Mouse (Mus musculus) midbrain, embryonic 14.5 days (tissue): Measurements from ENCODE around the gene Zfp219. TPM values are rescaled to one million over a fixed set of nuclear protein-coding genes. Genes with fewer than 3 reads are reported as not detected.

Experiments used
- ATAC-seq: fragments of 200-750 bp; cut with Nextera tagmentation; 2 replicates; pipeline ENCODE4 v1.8.0; 2017; ENCODE audit warnings: moderate number of reproducible peaks, moderate library complexity; ENCODE audit not compliant: low FRiP score, low TSS enrichment
- DNase-seq: peaks from one replicate; pipeline ENCODE4 v3.0.0-alpha.2; 2015
- H3K27ac ChIP-seq: fragments of 300-500 bp; sonication (generic); replicated peaks from 2 replicates; pipeline ENCODE4 v1.5.1; 2014; ENCODE audit warnings: mild to moderate bottlenecking, low read depth, low read length, moderate library complexity
- H3K27me3 ChIP-seq: fragments of 300-500 bp; sonication (generic); 2 replicates; pipeline ENCODE4 v1.6.1; 2014; ENCODE audit warnings: low read length, control low read depth, mixed read lengths; ENCODE audit not compliant: control insufficient read depth, insufficient read depth
- H3K36me3 ChIP-seq: fragments of 300-500 bp; sonication (generic); 2 replicates; pipeline ENCODE4 v1.6.1; 2014; ENCODE audit warnings: low read length, control low read depth; ENCODE audit not compliant: control insufficient read depth, insufficient read depth
- H3K4me1 ChIP-seq: fragments of 300-500 bp; sonication (generic); 2 replicates; pipeline ENCODE4 v1.6.1; 2014; ENCODE audit warnings: mild to moderate bottlenecking, antibody characterized with exemption, low read length, control low read depth; ENCODE audit not compliant: control insufficient read depth, insufficient read depth
- H3K4me2 ChIP-seq: fragments of 300-500 bp; sonication (generic); 2 replicates; pipeline ENCODE4 v1.6.1; 2014; ENCODE audit warnings: mild to moderate bottlenecking, low read length, moderate library complexity
- H3K4me3 ChIP-seq: fragments of 300-500 bp; sonication (generic); replicated peaks from 2 replicates; pipeline ENCODE4 v1.5.1; 2014; ENCODE audit warnings: low read depth, low read length
- H3K9ac ChIP-seq: fragments of 300-500 bp; sonication (generic); replicated peaks from 2 replicates; pipeline ENCODE4 v1.6.1; 2014; ENCODE audit warnings: mild to moderate bottlenecking, low read length, moderate library complexity
- H3K9me3 ChIP-seq: fragments of 300-500 bp; sonication (generic); 2 replicates; pipeline ENCODE4 v1.6.1; 2016; ENCODE audit warnings: low read length, control low read depth, mixed read lengths; ENCODE audit not compliant: control insufficient read depth
- WGBS: fragments of 180-500 bp; shearing (Covaris S2); extraction: QIAGEN DNeasy Blood & Tissue Kit; methylation state at CpG from one replicate; pipeline ENCODE4 v1.1.7; 2014; 5-methylcytosine and 5-hydroxymethylcytosine counted together
- polyA plus RNA-seq: library from polyadenylated mRNA; unstranded; fragments of >200 nt; fragmentation: Nextera tagmentation; extraction: Ambion mirVana; gene quantifications from 2 replicates; pipeline ENCODE4 v1.2.1, GENCODE M21; 2014

Gene Zfp219
- polyA plus RNA-seq, 1 experiment from 2014 or later = 46.9 TPM

DNA sequence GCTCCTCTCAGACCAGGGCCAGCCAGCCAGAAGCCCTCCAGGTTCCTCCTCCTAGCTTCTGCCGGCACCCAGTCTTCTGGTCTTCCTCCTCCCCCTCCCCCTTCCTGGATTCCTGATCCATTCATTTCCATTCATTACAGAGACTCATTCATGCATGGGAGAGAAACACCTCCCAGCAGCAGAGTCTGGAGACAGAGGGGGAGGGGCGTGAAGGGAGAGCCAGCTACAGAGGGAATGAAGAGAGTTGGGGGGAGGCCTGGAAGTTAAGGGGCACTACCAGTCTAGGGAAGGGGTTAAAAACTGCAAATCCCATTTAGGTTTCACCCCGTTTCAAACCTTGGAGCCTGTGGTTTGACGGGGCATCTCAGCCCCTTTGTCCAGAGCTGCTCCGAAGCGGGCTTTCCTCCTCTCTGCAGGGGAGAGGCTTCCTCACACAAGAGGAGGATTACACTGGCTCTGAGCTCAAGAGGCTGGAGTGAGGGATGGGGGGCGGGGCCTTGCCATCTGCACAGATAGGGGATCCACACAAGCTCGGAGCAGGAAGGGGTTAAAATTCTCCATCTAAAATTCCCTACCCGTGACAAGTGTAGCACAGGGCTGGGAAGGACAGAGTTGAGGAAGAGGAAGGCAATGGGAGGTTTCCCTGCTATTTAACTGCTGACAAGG, 10.0 kb downstream of the Zfp219 start:
- WGBS = under 1% methylated on average over 9 of the region's 9 CpGs
- H3K4me3 ChIP-seq = peak overlapping the region; percentile 38
- peak; percentile 78 for ATAC-seq
- peak overlapping the region; percentile 99 for H3K27ac ChIP-seq
- peak; percentile 95 for DNase-seq
- H3K9ac ChIP-seq = peak overlapping the region; percentile 57
- peaks cover 59% of the 10 kb centered on the region for H3K4me1 ChIP-seq
- H3K4me2 ChIP-seq = peak overlapping the region; percentile 69
- H3K36me3 ChIP-seq = peaks cover 38% of the 10 kb centered on the region
- H3K27me3 ChIP-seq = no peaks in the 10 kb centered on the region
- no peaks in the 10 kb centered on the region for H3K9me3 ChIP-seq

DNA sequence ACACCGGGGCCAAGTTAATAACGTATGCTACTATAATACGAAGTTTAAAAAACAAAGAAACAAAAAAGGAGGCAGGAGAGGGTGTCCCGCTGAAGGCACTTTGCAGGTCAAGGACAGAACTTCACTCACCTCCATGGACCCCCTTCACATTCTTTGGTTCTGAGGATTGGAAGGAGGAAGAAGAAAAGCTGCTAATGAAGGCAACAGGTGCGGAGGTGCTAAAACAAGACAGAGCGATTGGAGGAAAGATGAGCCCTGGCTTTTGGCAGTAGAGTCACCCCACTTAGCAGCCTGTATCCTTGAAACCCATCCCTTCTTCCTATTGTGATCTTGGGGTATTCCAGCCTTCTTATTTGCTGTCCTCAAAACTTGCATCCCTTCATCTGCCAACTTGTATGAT, 10.7 kb downstream of the Zfp219 start:
- ATAC-seq = no peak
- Histone ChIP-seq H3K27ac (peak overlapping the region; percentile 99), H3K4me3 (peak overlapping the region; percentile 38), H3K36me3 (peaks cover 46% of the 10 kb centered on the region), H3K9me3 (no peaks in the 10 kb centered on the region), H3K27me3 (no peaks in the 10 kb centered on the region), H3K4me1 (peaks cover 58% of the 10 kb centered on the region), H3K9ac (peak overlapping the region; percentile 57), H3K4me2 (peak overlapping the region; percentile 69)
- no peak for DNase-seq
- WGBS = 16% methylated on average over 6 of the region's 6 CpGs

DNA sequence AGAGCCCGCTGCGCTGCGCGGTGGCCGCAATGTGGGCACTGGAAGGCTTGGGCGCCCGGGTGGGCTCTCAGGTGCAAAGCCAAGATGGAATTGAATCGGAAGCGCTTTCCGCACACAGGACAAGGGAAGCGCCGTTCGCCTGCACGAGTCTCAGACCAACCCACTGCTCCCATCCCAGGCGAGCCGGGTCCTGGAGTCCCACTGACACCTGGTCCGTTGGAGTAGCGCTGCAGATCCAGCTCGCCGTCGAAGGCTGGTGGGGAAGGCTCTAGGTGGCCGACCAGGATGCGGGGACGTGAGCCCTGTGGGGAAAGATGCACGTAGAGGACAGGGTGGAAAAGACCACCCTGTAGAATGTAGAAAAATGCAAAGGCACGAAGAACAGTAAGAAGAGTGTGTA, 11.2 kb downstream of the Zfp219 start:
- 12% methylated on average over 26 of the region's 26 CpGs for WGBS
- peaks cover 48% of the 10 kb centered on the region for H3K36me3 ChIP-seq
- peak overlapping the region; percentile 57 for H3K9ac ChIP-seq
- H3K27ac ChIP-seq = peak overlapping the region; percentile 99
- ATAC-seq (no peak), DNase-seq (no peak)
- H3K4me2 ChIP-seq = peak overlapping the region; percentile 69
- H3K27me3 ChIP-seq = no peaks in the 10 kb centered on the region
- no peaks in the 10 kb centered on the region for H3K9me3 ChIP-seq
- H3K4me3 ChIP-seq = peak overlapping the region; percentile 38
- peaks cover 63% of the 10 kb centered on the region for H3K4me1 ChIP-seq

DNA sequence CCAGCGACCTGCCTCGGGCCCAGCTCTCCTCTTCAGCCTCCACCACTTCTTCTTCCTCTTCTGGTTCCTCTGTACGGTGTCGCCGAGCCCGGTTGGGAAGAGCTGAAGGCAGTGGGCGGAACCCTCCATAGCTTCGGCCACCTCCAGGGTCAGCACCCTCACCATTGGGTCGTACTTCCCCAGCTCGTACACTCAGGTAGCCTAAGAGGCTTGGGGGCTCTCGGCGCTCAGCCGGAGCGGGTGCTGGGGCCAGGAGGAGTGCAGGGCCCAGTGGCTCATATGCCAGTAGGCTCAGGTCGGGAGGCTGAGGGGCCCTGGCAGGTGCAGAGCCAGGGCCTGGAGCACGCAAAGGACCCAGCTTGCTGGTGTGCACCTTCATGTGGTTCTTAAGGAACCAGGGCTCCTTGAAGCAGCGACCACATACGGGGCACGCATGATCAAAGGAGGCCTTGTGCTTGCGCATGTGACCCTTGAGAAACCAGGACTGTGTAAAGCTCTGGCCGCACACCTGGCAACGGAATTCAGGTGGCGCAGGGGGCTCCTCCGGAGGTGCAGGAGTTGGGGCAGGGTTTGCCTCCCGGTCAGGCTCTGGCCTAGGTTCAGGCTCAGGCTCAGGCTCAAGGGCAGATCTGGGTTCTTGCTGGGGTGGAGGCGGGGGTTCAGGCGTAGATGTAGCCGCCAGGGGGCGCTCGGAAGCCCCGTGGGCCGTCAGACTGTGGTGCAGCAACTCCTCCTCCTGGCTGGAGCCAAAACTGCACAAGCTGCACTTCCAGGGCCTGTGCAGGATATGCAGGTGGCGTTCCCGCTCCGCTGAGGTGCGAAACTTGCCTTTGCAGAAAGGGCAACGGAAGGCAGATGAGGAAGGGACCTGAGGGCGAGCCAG, 12.0 kb downstream of the Zfp219 start:
- ATAC-seq (peak; percentile 51), DNase-seq (peak; percentile 94)
- peak overlapping the region; percentile 69 for H3K4me2 ChIP-seq
- no peaks in the 10 kb centered on the region for H3K9me3 ChIP-seq
- H3K27ac ChIP-seq = peak overlapping the region; percentile 99
- H3K36me3 ChIP-seq = peaks cover 48% of the 10 kb centered on the region
- H3K4me1 ChIP-seq = peaks cover 69% of the 10 kb centered on the region
- H3K9ac ChIP-seq = peak overlapping the region; percentile 57; the same call in 1 of the 2 replicates
- peak overlapping the region; percentile 38 for H3K4me3 ChIP-seq
- 48% methylated on average over 38 of the region's 38 CpGs for WGBS
- H3K27me3 ChIP-seq = no peaks in the 10 kb centered on the region

DNA sequence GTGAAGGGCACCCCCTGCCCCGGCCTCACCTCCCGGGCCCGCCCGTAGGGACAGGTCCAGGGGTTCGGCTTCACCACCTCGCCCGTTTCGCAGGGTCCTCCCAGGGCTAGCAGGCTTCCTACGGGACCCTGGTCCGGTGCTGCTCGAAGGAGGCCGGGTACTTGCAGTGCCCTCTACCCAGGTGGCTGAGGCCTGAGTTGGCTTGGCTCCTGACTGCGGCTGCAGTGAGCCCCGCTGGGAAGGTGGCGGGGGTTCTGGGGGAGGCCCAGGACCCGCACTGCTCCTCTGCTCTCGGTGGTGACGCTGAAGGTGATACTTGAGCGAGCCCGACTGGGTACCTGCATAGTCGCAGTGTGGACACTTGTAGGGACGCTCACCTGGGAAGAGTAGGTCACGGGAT, 13.8 kb downstream of the Zfp219 start:
- no peak for DNase-seq
- H3K36me3 ChIP-seq = peaks cover 61% of the 10 kb centered on the region
- H3K9me3 ChIP-seq = no peaks in the 10 kb centered on the region
- no peak for ATAC-seq
- H3K27me3 ChIP-seq = no peaks in the 10 kb centered on the region
- WGBS = 95% methylated on average over 23 of the region's 23 CpGs
- no peak overlapping the region for H3K4me2 ChIP-seq
- no peak overlapping the region for H3K9ac ChIP-seq
- peaks cover 61% of the 10 kb centered on the region for H3K4me1 ChIP-seq
- no peak overlapping the region for H3K4me3 ChIP-seq
- H3K27ac ChIP-seq = no peak overlapping the region

DNA sequence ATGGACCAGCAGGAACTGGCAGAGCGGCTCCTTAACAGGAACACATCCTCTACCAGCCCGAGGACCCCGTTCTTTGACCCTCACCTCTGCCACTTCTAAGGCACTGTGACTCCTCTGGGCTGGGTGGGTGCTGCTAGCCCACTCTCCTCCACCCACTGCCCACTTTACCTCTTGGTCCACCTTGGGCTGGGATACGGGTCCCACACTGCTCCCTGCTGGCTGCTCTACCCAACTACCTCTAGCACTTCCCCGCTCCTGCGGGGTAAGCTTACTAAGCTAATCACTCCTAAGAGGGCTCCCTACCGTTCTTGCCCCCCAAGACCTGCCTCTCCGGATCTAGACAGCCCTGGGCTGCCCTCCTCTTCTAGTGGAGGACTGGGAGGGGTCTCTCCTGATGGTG, 14.3 kb downstream of the Zfp219 start:
- no peak for ATAC-seq
- no peaks in the 10 kb centered on the region for H3K27me3 ChIP-seq
- DNase-seq = peak; percentile 35
- no peak overlapping the region for H3K9ac ChIP-seq
- H3K9me3 ChIP-seq = no peaks in the 10 kb centered on the region
- no peak overlapping the region for H3K4me2 ChIP-seq
- H3K36me3 ChIP-seq = peaks cover 63% of the 10 kb centered on the region
- WGBS = 65% methylated on average over 8 of the region's 8 CpGs
- 0 out of 2 replicates have a peak overlapping the region, but pooled peaks have one; percentile 1 for H3K27ac ChIP-seq
- no peak overlapping the region for H3K4me3 ChIP-seq
- peaks cover 56% of the 10 kb centered on the region for H3K4me1 ChIP-seq

DNA sequence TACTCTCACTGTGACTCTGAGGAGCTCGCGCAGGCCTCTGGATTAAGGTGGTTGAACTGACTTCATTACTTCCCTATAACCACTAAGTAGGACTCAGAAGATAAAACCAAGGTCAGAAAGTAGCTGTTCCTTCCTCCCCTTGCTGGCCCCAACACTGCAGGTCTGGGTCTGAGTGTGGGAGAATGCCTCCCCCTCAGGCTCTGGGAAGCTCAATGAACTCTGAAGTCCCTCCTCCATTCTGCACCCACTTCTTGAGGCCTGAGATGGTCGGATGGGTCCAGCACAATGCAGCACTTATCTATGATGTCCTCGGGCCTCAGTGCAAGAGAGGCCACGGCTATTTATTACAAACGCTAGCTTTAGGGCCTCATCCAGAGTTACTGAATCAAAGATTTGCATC, 14.9 kb downstream of the Zfp219 start:
- peaks cover 67% of the 10 kb centered on the region for H3K36me3 ChIP-seq
- no peaks in the 10 kb centered on the region for H3K9me3 ChIP-seq
- H3K27me3 ChIP-seq = no peaks in the 10 kb centered on the region
- peaks cover 50% of the 10 kb centered on the region for H3K4me1 ChIP-seq
- H3K4me2 ChIP-seq = no peak overlapping the region
- ATAC-seq (no peak), DNase-seq (no peak)
- H3K9ac ChIP-seq = no peak overlapping the region
- WGBS = 75% methylated on average over 6 of the region's 6 CpGs
- peak overlapping the region; percentile 90 for H3K27ac ChIP-seq
- no peak overlapping the region for H3K4me3 ChIP-seq

DNA sequence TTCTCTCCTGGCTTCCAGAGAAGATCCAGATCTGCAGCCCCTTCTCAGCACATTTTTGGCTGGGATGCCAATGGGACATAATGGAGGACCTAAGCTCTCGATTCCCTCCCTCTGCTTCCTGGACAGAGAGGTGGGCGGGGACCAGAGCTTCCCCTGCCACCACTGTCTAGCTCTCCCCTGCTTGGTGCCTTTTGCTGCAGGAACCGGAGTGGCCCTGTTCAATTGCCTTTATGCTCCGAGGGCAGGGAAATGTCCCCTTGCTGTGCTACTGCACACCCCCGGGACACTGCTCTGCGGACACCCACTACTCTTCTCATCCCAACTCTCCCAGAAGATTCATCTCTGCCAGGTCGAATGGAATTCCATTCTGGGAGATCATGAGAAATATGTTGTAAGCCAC, 15.4 kb downstream of the Zfp219 start:
- Histone ChIP-seq H3K27me3 (no peaks in the 10 kb centered on the region), H3K9me3 (no peaks in the 10 kb centered on the region), H3K9ac (no peak overlapping the region; the same call in 1 of the 2 replicates), H3K4me2 (peak overlapping the region; percentile 55), H3K4me1 (peaks cover 47% of the 10 kb centered on the region), H3K36me3 (peaks cover 72% of the 10 kb centered on the region), H3K27ac (peak overlapping the region; percentile 90), H3K4me3 (no peak overlapping the region)
- ATAC-seq (no peak), DNase-seq (no peak)
- WGBS = 54% methylated on average over 7 of the region's 7 CpGs
